Comparison of ENCODE assay signal across 10 mouse cellular contexts in the genomic region with DNA sequence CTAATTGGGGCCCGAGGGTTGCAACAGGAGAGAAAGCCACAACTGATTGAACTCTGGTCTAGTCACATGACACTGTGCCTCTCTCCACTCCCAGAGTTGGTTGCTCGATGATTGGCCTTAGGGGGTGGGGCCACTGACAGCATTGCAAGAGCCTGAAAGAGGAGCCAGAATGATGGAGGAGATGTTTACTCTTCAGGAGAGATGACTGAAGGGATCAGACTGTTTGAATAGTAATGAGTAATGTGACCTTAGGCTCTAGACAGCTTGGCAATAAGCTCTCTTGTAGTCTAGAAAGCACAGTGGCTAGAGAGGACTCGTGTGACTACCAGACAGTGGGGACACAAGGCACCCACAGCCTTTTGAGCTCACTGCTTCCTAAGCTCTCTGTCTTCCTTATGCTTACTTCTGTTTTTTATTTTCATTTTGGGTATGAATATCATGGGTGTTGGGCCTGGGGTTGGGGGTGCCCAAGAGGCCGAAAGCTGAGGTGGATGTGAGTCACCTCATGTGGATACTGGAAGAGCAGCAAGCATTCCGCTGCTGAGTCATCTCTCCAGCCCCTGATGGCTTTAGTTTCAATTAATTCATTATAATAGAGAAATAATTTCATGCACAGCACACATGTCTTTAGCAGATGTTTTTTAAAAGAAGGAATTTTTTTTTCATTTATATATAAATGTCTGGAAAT.
DNase-seq lines count a peak whose midpoint lies in the region; ATAC-seq and TF ChIP-seq lines count a peak whose summit lies in the region.
"Had no signal": no experiment of that assay in that cellular context is flagged by ENCODE, and none has a peak within 500 bp of the region (broad histone marks: within the 10 kb centered on the region; RNA-seq: fewer than 3 reads in every experiment).

No protein-coding gene starts in this region.

- peaks cover 2% of the 10 kb centered on the region for H3K79me2 ChIP-seq in heart, adult 2 months (replicated peaks; ENCODE audit: control insufficient read depth, insufficient read depth, low read length)

- WGBS in neural tube, embryonic 13.5 days, result 66% methylated on average over 5 of the region's 5 CpGs
- WGBS in large intestine, adult 2 months, result 42% methylated on average over 5 of the region's 5 CpGs
- 54% methylated on average over 5 of the region's 5 CpGs for WGBS in stomach, embryonic 14.5 days
- 68% methylated on average over 5 of the region's 5 CpGs for WGBS in heart, adult 2 months

- H3K9me3 ChIP-seq in neural tube, embryonic 13.5 days, result no peaks in the 10 kb centered on the region
- no peaks in the 10 kb centered on the region for H3K9me3 ChIP-seq in stomach, embryonic 14.5 days (ENCODE audit: control insufficient read depth, low read depth, low read length)
- H3K9me3 ChIP-seq: heart, embryonic 15.5 days had no signal

- peaks cover 23% of the 10 kb centered on the region for H3K4me1 ChIP-seq in neural tube, embryonic 13.5 days (replicated peaks)
- 0 out of 2 replicates have a peak, but pooled peaks cover 3% of the 10 kb centered on the region for H3K4me1 ChIP-seq in stomach, embryonic 14.5 days (ENCODE audit: control insufficient read depth, insufficient read depth, low read length)
- peaks cover 8% of the 10 kb centered on the region for H3K4me1 ChIP-seq in heart, adult 2 months (ENCODE audit: control insufficient read depth, insufficient read depth, low read length)

- TF ChIP-seq EP300 in heart, adult 2 months (IDR thresholded peaks at IDR 0.05; ENCODE audit: insufficient read depth, low read depth, low read length), result no peak

- H3K4me2 ChIP-seq in neural tube, embryonic 13.5 days, result no peak overlapping the region
- H3K4me2 ChIP-seq in stomach, embryonic 14.5 days (replicated peaks; ENCODE audit: low read depth, low read length), result no peak overlapping the region

- no peak for TF ChIP-seq CTCF in heart, adult 2 months (IDR thresholded peaks at IDR 0.05)

- intact Hi-C loops in heart, adult 2 months (cut with DNase I), result no loop called here

- no peak overlapping the region for H3K9ac ChIP-seq in neural tube, embryonic 13.5 days
- no peak overlapping the region for H3K9ac ChIP-seq in stomach, embryonic 14.5 days (replicated peaks; ENCODE audit: low read depth, low read length)
- H3K9ac ChIP-seq in heart, adult 2 months (ENCODE audit: low read depth, low read length), result no peak overlapping the region
- H3K9ac ChIP-seq: heart, embryonic 15.5 days had no signal

- no peak for TF ChIP-seq POLR2A in heart, adult 2 months (IDR thresholded peaks at IDR 0.05; ENCODE audit: insufficient read depth, low read depth, low read length)

- no peak for ATAC-seq in neural tube, embryonic 13.5 days (ENCODE audit: low read depth)
- ATAC-seq in stomach, embryonic 14.5 days (ENCODE audit: insufficient number of reproducible peaks, insufficient read depth, low FRiP score, low read depth), result peak; percentile 57; the same call in 1 of the 2 replicates
- ATAC-seq in erythroid progenitor cell, adult 5-6 weeks (replicated peaks; ENCODE audit: low FRiP score, poor library complexity, severe bottlenecking), result no peak

- no peaks in the 10 kb centered on the region for H3K27me3 ChIP-seq in neural tube, embryonic 13.5 days
- H3K27me3 ChIP-seq in stomach, embryonic 14.5 days (ENCODE audit: control insufficient read depth, insufficient read depth, low read length), result no peaks in the 10 kb centered on the region
- no peaks in the 10 kb centered on the region for H3K27me3 ChIP-seq in heart, adult 2 months (ENCODE audit: control insufficient read depth, insufficient read depth, low read length)
- H3K27me3 ChIP-seq: heart, embryonic 15.5 days had no signal

- H3K4me3 ChIP-seq in neural tube, embryonic 13.5 days, result no peak overlapping the region
- no peak overlapping the region for H3K4me3 ChIP-seq in stomach, embryonic 14.5 days (ENCODE audit: low read depth, low read length)
- no peak overlapping the region for H3K4me3 ChIP-seq in heart, adult 2 months
- H3K4me3 ChIP-seq: heart, embryonic 15.5 days had no signal

- DNase-seq in neural tube, embryonic 10.5 days (ENCODE audit: extremely low spot score, low spot score), result no peak
- DNase-seq in T-cell, adult 2 months (ENCODE audit: low spot score), result peak; percentile 44
- DNase-seq in large intestine, adult 2 months (ENCODE audit: low read depth, low spot score), result peak; percentile 39
- DNase-seq in left cerebral cortex, adult 11 months (ENCODE audit: low spot score), result no peak
- DNase-seq in heart, adult 2 months, result no peak
- DNase-seq: cerebellum, adult 9-10 months had no signal

- peaks cover 63% of the 10 kb centered on the region for H3K36me3 ChIP-seq in neural tube, embryonic 13.5 days
- peaks cover 31% of the 10 kb centered on the region for H3K36me3 ChIP-seq in stomach, embryonic 14.5 days (ENCODE audit: control insufficient read depth, insufficient read depth, low read length)
- H3K36me3 ChIP-seq in heart, adult 2 months (ENCODE audit: control insufficient read depth, insufficient read depth, low read length), result peaks cover 3% of the 10 kb centered on the region; the same call in 1 of the 2 replicates

- H3K27ac ChIP-seq in neural tube, embryonic 13.5 days (replicated peaks), result 0 out of 2 replicates have a peak overlapping the region, but pooled peaks have one; percentile 3
- no peak overlapping the region for H3K27ac ChIP-seq in stomach, embryonic 14.5 days (ENCODE audit: low read length)
- no peak overlapping the region for H3K27ac ChIP-seq in heart, adult 2 months

Comparison
In these comparisons a context has a peak if more than half of its experiments do, and no peak if none do; other contexts are left out.
1. DNase-seq: peak in T-cell, adult 2 months (single experiment) and large intestine, adult 2 months (single experiment); none in neural tube, embryonic 10.5 days (single experiment), left cerebral cortex, adult 11 months (single experiment) and heart, adult 2 months (0 of 2).